Mouse (Mus musculus) cerebellum, postnatal 14 days (tissue): ENCODE data around the gene Nkpd1.

ENCODE experiments used
- DNase-seq, 2 experiments: peaks; one replicate each; pipeline ENCODE4 v3.0.0; 2021; ENCODE audit warnings: mixed read lengths in 2 of 2

Gene Nkpd1

GRCm38 (mm10) chr7:19547344-19547969, 29.8 kb downstream of the Nkpd1 start:
- no peak for DNase-seq

- DNase-seq = no peak
These were observed 31.8 kb downstream of the Nkpd1 start for GRCm38 (mm10) chr7:19549394-19549793.

- DNase-seq = no peak
These were observed 34.0 kb downstream of the Nkpd1 start for GRCm38 (mm10) chr7:19551634-19552033.

GRCm38 (mm10) chr7:19552443-19552842, 34.8 kb downstream of the Nkpd1 start:
- DNase-seq = no peak

- DNase-seq = no peak
These were observed 36.5 kb downstream of the Nkpd1 start for GRCm38 (mm10) chr7:19554168-19554567.

GRCm38 (mm10) chr7:19557086-19557485, 39.4 kb downstream of the Nkpd1 start:
- peak in 1 of 2 experiments; percentile 34 for DNase-seq

- DNase-seq = no peak
These were observed 40.6 kb downstream of the Nkpd1 start for GRCm38 (mm10) chr7:19557982-19558900.

- peak in 1 of 2 experiments; percentile 58 for DNase-seq
These were observed 41.3 kb downstream of the Nkpd1 start for GRCm38 (mm10) chr7:19558965-19559364.

- peak; percentile 29 to 35 for DNase-seq
These were observed 43.0 kb downstream of the Nkpd1 start for GRCm38 (mm10) chr7:19560491-19561260.

- no peak for DNase-seq
These were observed 43.8 kb downstream of the Nkpd1 start for GRCm38 (mm10) chr7:19561431-19561764.

GRCm38 (mm10) chr7:19561765-19562642, 44.4 kb downstream of the Nkpd1 start:
- DNase-seq = peak; percentile 96 to 97

GRCm38 (mm10) chr7:19562643-19563410, 45.2 kb downstream of the Nkpd1 start, which contains the start of gene Ppp1r37:
Ppp1r37 (minus strand) TSS chr7:19563076.
- DNase-seq = peak; percentile 65 to 67

GRCm38 (mm10) chr7:19563884-19564283, 46.2 kb downstream of the Nkpd1 start:
- no peak for DNase-seq

GRCm38 (mm10) chr7:19564455-19564854, 46.8 kb downstream of the Nkpd1 start:
- peak in 1 of 2 experiments; percentile 54 for DNase-seq

- no peak for DNase-seq
These were observed 48.2 kb downstream of the Nkpd1 start for GRCm38 (mm10) chr7:19565803-19566202.

- DNase-seq = no peak
These were observed 49.8 kb downstream of the Nkpd1 start for GRCm38 (mm10) chr7:19567426-19567825.

GRCm38 (mm10) chr7:19569647-19570046, 52.0 kb downstream of the Nkpd1 start:
- no peak for DNase-seq

GRCm38 (mm10) chr7:19572926-19573775, 55.5 kb downstream of the Nkpd1 start:
- DNase-seq = peak; percentile 87

GRCm38 (mm10) chr7:19573776-19574140, 56.1 kb downstream of the Nkpd1 start:
- DNase-seq = no peak
